ENCODE assay signal across 8 mouse cellular contexts in the genomic region with DNA sequence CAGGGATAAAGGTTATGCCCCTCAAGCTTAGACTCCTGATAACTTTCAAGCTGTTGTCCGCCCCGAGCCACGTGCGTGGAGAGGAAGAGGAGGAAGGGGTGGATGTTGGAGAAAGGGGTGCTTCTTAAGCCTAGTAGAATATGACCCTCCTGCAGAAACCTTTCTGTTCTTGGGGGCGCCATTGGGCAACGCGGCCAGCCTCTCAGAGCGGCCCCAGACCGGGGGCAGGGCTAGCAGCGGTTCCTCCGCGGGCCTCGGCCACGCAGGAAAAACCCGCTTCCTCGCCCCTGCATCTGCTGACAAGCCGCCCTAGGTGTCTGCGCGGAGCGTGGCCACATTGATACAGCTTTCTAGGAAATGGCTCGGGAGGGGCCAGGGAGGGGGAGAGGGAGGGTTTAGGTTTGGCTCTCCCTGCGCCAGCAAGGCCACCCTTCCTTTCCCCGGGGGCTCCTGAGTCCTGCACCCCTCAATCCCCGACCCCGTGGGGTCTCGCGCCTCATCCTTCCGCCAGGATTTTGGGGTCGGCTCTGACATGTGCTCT. TPM values are rescaled to one million over a fixed set of nuclear protein-coding genes. Genes with fewer than 3 reads are reported as not detected.
DNase-seq lines count a peak whose midpoint lies in the region; ATAC-seq lines count a peak whose summit lies in the region.

No protein-coding gene starts in this region.

- peak; percentile 3 for ATAC-seq in forebrain, embryonic 12.5 days (ENCODE audit: low FRiP score)
- peak; percentile 13 for ATAC-seq in hindbrain, embryonic 15.5 days (ENCODE audit: low FRiP score, low read depth)
- ATAC-seq in liver, embryonic 12.5 days, result peak; percentile 72

- peaks cover 77% of the 10 kb centered on the region for H3K4me1 ChIP-seq in forebrain, embryonic 12.5 days
- H3K4me1 ChIP-seq in hindbrain, embryonic 15.5 days (replicated peaks), result peaks cover 69% of the 10 kb centered on the region
- H3K4me1 ChIP-seq in liver, embryonic 12.5 days, result peaks cover 71% of the 10 kb centered on the region

- H3K27me3 ChIP-seq in forebrain, embryonic 12.5 days, result peaks cover 32% of the 10 kb centered on the region
- H3K27me3 ChIP-seq in hindbrain, embryonic 15.5 days, result peaks cover 55% of the 10 kb centered on the region
- peaks cover 90% of the 10 kb centered on the region for H3K27me3 ChIP-seq in liver, embryonic 12.5 days (replicated peaks)

- peak; percentile 60 to 71 for DNase-seq in CD8-positive naive resting alpha-beta T cell, adult 2 months (ENCODE audit: low read depth in 2 of 2, low spot score in 2 of 2)
- DNase-seq in ZHBTc4 (ENCODE audit: low read depth, low spot score), result peak; percentile 58
- peak; percentile 75 to 82 for DNase-seq in natural killer cell, adult 2 months (ENCODE audit: low spot score in 2 of 2)
- DNase-seq in testis, postnatal 14 days (ENCODE audit: low spot score), result peak; percentile 49
- no peak for DNase-seq in left cerebral cortex, adult 8-10 months (ENCODE audit: low spot score in 2 of 2)

- H3K36me3 ChIP-seq in forebrain, embryonic 12.5 days (replicated peaks), result peaks cover 6% of the 10 kb centered on the region
- H3K36me3 ChIP-seq in hindbrain, embryonic 15.5 days, result no peaks in the 10 kb centered on the region
- peaks cover 8% of the 10 kb centered on the region; the same call in 1 of the 2 replicates for H3K36me3 ChIP-seq in liver, embryonic 12.5 days

- peak overlapping the region; percentile 87 for H3K9ac ChIP-seq in forebrain, embryonic 12.5 days
- H3K9ac ChIP-seq in hindbrain, embryonic 15.5 days, result peak overlapping the region; percentile 40
- peak overlapping the region; percentile 60 for H3K9ac ChIP-seq in liver, embryonic 12.5 days

- H3K4me2 ChIP-seq in forebrain, embryonic 12.5 days, result peak overlapping the region; percentile 82
- peak overlapping the region; percentile 83 for H3K4me2 ChIP-seq in hindbrain, embryonic 15.5 days
- peak overlapping the region; percentile 85 for H3K4me2 ChIP-seq in liver, embryonic 12.5 days

- 0% methylated on average over 27 of the region's 29 CpGs for WGBS in forebrain, embryonic 12.5 days
- WGBS in hindbrain, embryonic 15.5 days, result under 1% methylated on average over 29 of the region's 29 CpGs
- under 1% methylated on average over 29 of the region's 29 CpGs for WGBS in liver, embryonic 12.5 days (ENCODE audit: insufficient replicate concordance)

- no peaks in the 10 kb centered on the region for H3K9me3 ChIP-seq in forebrain, embryonic 12.5 days
- H3K9me3 ChIP-seq in hindbrain, embryonic 15.5 days, result no peaks in the 10 kb centered on the region
- H3K9me3 ChIP-seq in liver, embryonic 12.5 days (replicated peaks), result no peaks in the 10 kb centered on the region

- peak overlapping the region; percentile 76 for H3K4me3 ChIP-seq in forebrain, embryonic 12.5 days (replicated peaks)
- peak overlapping the region; percentile 49 for H3K4me3 ChIP-seq in hindbrain, embryonic 15.5 days
- peak overlapping the region; percentile 67 for H3K4me3 ChIP-seq in liver, embryonic 12.5 days

- H3K27ac ChIP-seq in forebrain, embryonic 12.5 days, result peak overlapping the region; percentile 90
- H3K27ac ChIP-seq in hindbrain, embryonic 15.5 days (replicated peaks), result peak overlapping the region; percentile 40
- peak overlapping the region; percentile 84 for H3K27ac ChIP-seq in liver, embryonic 12.5 days

RNA-seq across cellular contexts. Expression of a gene that starts 0.4 kb away (rescaled TPM):
- polyA plus RNA-seq in forebrain, embryonic 12.5 days (2016; fragmentation: Nextera tagmentation; extraction: Ambion mirVana), result 1,349 and 1,505 TPM in 2 replicates
- polyA plus RNA-seq in hindbrain, embryonic 15.5 days (2015; fragmentation: Nextera tagmentation; extraction: Ambion mirVana), result 288 and 507 TPM in 2 replicates
- polyA plus RNA-seq in liver, embryonic 12.5 days (2016; fragmentation: Nextera tagmentation; extraction: Ambion mirVana), result 136 and 148 TPM in 2 replicates
- total RNA-seq in left cerebral cortex, adult 8-10 months (2022), result 10 to 100 TPM; 63.0 to 86.8 (median 73.0) TPM

RNA-seq across cellular contexts. Expression of a gene that starts 42.3 kb away (rescaled TPM):
- 8.8 and 9.9 TPM in 2 replicates for polyA plus RNA-seq in forebrain, embryonic 12.5 days (2016; fragmentation: Nextera tagmentation; extraction: Ambion mirVana)
- polyA plus RNA-seq in hindbrain, embryonic 15.5 days (2015; fragmentation: Nextera tagmentation; extraction: Ambion mirVana), result 6.1 and 8.5 TPM in 2 replicates
- polyA plus RNA-seq in liver, embryonic 12.5 days (2016; fragmentation: Nextera tagmentation; extraction: Ambion mirVana), result 1.5 and 2.0 TPM in 2 replicates
- 10 to 100 TPM; 23.1 to 25.8 (median 24.3) TPM for total RNA-seq in left cerebral cortex, adult 8-10 months (2022)

Comparison
In these comparisons a context has a peak if more than half of its experiments do, and no peak if none do; other contexts are left out.
1. DNase-seq: peak in CD8-positive naive resting alpha-beta T cell, adult 2 months (2 of 2), ZHBTc4 (single experiment), natural killer cell, adult 2 months (2 of 2) and testis, postnatal 14 days (single experiment); none in left cerebral cortex, adult 8-10 months (0 of 2).
2. ATAC-seq: peak in every context shown above with its lines; median percentile 72 in liver, embryonic 12.5 days; 13 in hindbrain, embryonic 15.5 days; 3 in forebrain, embryonic 12.5 days.
3. H3K27ac ChIP-seq: peak in every context shown above with its lines; median percentile 90 in forebrain, embryonic 12.5 days; 84 in liver, embryonic 12.5 days; 40 in hindbrain, embryonic 15.5 days.
4. Peak in every context shown above with its lines, with median percentiles within 50 percentile points of each other: H3K4me2 ChIP-seq, H3K4me3 ChIP-seq and H3K9ac ChIP-seq.